Mouse (Mus musculus): ENCODE measurements around the gene Pde2a.

Gene Pde2a

DNA sequence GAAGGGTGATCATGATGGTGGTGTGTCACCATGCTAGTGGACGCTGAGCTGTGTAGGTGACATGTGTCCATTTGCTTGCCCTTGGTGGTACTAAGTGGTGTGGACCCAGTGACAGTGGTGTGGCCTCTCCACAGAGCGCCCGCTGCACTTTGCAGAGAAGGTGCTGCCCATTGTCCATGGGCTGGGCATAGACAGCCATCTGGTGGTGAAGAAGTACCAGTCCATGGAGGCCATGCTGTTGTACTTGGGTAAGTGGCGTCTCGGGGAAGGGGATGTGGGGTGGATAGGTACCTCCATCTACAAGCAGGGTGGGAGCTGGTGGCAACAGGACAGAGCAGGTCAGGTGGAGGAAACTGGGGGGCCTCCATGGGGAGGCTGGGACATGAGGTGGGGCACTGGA lies 17.7 kb upstream of the Pde2a start:
- DNase-seq (ENCODE audit: low spot score), result no peak

DNA sequence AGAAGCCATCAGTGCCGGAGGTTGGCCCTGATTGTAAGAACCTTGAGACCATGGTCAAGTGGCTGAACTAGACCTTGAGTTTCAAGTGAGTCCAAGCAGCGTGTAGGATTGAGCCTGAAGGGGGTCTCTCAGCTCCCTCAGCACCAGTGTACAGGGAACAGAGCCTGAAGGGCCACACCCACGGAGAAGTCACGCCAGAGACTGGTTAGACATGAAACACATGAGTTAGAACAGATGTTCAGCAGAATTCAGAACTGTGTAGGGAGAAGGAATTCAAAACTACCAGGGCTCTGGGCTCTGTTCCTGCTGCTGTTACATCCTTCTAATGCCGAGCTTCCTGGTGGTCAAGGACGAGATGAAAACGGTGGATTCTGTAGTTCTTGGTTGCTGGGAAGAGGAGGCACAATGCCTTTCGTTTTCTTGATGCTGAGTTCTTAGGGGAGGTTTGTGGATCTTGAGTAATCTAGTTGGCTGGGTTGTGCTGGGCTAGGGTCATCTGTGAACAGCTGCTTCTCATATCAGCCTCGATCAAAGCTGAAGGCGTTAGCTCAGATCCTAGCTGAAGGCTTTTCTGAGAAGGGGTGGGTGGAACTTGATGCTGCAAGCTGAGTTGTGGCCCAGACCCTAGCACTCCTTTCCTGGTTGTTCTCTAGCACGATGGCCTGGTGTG lies 11.1 kb upstream of the Pde2a start, which contains the start of gene Gm45837:
Gene Gm45837, plus strand, starts transcription at position 620 of the 670 bp plus-strand sequence.
- no peak for DNase-seq (ENCODE audit: low spot score)

DNA sequence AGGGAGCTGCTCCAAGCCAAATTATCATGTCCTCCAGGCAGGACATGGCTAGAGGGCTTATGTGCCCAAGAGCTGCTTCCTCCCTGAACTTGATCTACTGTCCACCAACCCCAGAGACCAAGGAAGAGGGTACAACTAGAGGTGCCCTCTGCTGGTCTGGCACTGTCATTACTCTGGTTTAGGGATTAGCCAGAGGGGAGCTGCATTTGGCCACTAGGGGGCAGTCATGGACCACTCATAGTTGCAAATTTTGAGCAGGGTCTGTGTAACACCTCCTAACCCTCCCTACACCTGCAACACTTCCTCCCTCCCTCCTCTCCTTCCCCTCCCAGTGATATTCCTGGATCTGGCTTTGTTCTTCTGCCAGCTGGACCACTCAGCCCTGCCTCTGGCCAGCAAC lies 8.7 kb upstream of the Pde2a start:
- DNase-seq (ENCODE audit: low spot score), result peak; percentile 46

DNA sequence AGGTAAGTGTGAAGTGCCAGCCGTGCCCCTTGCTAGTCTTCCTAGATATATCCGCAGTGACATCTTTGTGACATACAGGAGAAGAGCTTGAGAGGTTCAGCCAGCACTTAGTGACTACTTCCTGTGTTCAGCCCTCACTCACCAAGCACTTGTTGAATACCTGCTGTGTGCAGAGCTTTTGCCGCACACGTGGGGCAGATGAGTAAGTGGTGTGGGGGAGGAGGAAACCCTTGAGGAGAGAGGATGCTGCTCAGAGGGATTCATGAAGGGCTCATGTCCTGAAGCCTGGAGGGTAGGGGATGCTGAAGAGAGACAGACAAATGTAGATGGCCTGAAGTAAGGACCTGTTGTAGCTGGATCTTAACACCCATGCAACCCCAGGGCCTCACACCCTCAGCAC lies 7.3 kb upstream of the Pde2a start:
- DNase-seq (ENCODE audit: low spot score), result no peak

DNA sequence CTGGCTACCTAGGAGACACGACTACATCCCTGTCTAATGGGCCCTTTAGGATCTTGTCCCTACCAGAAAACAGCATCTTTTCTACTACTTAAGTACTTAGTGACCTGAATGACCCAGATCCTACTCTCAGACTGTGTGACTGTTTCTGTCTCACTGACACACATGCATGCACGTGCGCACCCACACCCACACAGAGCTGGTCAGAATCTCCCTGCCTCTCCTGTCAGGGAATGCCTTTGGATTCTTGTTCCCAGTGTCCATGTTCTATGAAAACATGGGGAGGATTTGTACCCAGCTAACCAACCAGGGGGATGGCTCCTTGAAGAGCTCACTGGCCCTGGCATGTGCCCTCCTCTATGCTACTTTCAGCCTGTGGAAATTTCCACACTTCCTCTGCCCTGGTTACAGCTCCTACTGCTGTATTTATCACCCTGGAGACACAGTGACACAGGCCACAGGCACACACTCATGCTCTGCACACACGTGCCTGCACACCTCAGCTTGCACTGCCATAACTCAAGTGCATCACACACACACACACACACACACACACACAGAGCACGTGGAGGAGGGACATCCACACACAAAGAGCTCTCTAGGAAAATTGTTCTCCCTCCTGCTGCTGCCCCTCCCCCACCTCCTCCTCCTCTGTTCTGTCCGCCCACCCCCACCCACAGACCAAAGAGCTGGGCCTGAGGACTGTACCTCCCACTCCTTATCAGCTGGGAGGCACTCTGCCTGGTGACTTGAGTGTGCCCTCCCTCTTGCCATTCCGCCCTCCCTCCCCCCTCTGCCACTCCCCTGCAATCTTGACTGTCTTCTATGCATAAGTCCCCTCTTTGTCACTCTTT lies 6.6 kb upstream of the Pde2a start:
- DNase-seq (ENCODE audit: low spot score), result no peak

DNA sequence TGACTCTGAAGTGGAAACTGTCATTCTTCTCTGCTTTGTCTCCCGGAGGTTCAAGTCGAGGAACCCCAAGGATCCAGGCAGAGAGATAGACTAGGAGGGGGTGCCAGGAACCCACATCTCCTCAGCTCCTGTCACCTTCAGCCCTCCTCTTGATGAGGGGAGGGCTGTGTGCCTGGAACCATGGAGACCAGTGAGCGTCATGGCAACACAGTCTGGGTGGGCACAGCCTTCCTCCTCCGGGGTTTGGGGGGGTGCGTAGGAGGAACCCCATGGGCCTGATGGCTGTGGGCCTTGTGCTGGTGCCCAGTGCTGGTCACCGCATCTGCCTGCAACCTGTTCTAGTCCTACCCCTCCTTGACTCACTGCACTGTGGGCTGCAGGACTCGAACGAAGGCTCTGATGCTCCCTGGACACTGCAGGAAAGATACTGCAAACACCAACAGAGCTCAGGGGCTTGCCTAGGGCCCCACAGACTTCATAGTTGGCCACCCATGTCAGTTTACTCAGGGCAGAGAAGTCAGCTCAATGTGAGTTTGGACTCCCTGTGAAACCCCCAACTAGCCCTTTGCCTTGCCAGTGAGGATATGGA lies 5.9 kb upstream of the Pde2a start:
- DNase-seq (ENCODE audit: low spot score), result no peak

DNA sequence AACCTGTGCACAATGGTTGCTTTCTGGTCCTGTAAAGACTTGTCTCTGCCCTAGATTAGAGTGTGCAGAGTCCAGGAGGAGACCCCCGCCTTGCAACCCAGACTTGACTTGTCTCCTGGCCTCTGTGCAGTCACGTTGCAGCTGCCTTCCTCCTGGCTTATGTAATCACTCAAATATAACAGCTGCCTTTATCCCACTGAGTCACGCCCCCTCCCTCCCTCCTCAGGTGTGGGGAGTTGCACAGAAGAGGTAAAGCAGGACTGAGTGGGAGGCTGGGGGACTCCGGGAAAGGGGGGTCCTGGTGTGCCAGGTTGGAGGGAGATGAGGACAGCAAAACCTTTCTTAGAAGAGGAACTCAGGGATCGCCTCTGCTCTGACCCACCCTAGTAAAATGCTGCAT lies 5.1 kb upstream of the Pde2a start:
- no peak for DNase-seq (ENCODE audit: low spot score)

DNA sequence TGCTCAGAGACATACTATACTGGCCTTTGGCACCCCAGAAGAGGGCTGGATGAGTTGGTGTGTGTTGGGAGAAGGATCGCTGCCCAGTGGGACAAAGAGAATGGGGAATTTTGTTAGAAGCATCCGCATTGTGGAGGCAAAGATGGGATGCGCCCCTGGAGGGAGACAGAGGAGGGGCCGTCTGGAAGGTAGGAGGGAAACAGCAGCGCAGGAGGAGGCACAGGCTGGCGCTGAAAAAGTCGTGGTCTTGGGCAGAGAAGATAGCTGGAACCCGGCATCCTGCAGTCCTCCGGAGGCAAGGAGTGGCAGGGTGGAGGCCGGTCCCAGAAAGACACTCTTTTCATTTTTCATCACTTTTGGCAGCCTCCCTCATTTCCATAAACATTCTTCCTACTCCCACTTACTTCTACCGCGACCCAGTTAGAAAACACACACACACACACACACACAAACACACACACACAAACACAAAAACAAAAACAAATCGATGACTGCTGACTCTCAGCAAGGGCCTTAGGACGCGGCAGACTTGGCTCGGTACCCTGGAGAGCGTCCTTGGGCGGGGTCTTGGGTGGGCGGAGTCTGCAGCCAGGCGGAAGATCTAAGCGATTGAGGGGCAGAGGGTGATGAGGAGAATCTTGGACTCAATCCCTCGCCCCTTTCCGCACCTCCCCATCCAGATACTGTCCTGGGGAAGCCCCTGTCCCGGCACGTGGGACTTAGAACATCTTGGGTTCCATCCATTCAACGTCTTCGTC lies 2.3 kb upstream of the Pde2a start:
- DNase-seq (ENCODE audit: low spot score), result no peak

DNA sequence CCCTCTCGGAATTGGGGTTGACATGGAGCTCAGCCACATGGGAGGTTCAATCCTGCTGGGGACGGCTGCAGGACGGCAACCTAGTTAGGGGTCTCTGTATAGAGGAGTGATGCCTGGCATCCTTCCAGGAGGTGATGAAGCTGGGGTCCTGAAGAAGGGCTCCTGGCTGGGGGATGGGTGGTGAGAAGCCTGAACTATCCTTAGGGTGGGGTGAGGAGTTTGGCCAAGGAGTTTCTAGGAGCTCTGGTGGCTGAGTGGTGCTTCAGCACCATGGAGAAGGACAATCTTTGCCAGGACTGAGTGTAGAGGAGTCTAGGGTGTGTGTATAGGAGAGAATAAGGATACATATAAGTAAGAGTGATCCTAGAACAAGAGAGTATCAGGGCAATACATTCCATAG lies 578 bp downstream of the Pde2a start:
- peak; percentile 23 for DNase-seq (ENCODE audit: low spot score)

DNA sequence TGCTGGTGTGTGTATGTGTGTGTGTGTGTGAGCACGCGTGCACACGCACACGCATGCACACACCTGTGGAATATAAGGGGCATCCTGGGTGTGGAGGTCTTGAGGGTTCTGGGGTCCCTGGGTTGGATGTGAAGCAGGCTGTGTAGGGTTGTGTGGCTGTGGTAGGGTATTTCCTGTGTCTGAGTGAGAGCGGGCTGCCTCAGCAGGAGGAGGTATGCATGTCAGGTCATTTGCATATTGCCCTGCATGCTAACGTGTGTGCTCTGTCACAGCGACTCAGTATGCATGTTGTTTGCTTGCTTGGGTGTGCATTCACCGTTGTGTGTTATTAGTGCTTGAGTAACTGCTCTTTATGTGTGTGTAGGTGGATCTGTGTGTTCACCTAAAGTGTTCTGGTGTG lies 1.2 kb downstream of the Pde2a start:
- DNase-seq (ENCODE audit: low spot score), result no peak

DNA sequence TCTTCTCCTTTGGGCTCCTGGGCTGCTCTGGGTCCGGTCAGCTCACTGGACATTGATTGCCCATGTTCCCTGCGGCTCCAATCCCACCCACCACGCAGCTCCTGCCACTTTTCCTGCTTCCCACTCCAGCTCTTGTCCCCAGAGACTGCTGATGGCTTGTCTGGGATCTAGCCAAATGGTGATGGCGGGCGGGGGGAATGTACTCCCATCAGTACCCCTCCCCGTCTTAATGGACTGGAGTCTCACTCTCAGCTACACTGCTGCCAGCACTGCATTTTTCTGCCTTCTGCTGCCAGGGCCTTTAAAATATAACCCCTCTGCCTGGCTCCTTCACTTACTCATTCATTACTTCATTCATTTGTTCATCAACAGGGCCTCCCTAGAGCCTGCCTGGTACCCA lies 2.5 kb downstream of the Pde2a start:
- no peak for DNase-seq (ENCODE audit: low spot score)

DNA sequence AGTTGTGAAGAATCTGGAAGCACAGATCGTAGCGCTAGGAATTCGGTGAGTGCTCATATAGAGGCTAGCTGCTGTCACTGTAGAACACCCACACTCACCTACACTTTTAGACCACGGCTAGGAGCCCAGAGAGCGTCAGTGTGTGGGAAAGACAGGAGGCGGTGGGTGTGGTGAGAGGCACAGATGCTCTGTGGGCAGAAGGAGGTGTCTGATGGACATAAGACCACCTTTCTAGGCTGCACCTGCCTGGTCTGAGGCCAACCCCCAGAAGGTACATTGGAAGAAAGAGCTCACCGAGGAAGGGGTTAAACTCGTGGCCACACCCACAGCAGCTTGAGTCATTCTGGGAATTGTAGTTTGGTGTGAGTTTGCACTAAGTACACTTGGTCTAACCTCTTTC lies 5.2 kb downstream of the Pde2a start:
- no peak for DNase-seq (ENCODE audit: low spot score)

DNA sequence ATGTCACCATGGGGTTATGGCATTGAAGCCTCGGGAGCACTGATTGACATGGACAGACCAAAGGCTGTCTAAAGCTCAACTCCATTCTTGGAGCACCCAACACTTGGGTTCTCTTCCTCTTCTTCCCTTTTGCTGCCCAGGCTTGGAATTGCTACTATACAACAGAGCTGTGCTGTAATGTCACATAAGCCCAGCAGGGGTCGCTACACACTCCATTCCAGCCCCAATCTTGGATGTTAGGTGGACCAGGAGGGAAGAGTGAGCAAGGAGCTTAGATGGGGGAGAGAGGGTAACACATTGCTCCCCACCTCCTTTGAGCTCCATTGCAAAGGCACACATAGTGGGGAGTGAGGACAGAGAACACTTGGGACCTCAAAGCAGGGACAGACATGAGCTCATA lies 6.2 kb downstream of the Pde2a start:
- DNase-seq (ENCODE audit: low spot score), result no peak

DNA sequence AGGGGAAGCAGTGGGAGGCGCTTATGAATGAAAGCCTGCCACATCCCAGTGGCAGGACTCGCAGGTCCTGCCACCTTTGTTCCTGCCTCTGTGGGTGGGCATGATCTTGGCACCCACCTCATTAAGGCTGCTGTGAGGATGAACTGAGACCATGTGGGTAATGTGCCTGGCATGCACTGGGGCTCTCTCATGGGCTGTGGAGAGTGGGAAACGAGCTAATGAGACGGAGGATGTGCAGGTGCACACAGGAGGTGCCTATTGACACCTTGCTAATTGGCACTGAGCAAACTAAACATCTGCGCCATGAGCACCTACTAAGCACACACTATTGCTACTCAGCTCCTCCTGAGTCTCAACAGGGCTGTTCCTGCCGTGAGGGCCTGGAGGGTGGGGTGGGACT lies 13.5 kb downstream of the Pde2a start:
- no peak for DNase-seq (ENCODE audit: low spot score)

DNA sequence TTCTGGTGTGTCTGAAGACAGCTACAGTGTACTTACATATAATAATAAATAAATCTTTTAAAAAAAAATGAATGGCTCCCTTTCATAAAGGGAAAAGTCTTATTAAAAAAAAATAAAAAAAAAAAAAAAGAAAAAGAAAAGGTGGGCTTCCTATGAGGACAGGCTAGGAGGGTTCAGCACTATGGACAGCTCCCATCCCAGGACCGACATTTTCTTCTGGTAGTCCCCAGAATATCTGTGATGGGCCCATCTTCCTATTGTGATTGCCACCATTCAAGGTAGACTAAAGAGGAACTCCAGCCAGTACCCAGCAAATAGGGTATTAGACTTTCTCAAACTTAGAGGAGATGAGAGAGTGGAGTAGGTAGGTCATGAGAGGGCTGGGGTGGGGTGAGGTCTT lies 16.4 kb downstream of the Pde2a start:
- DNase-seq (ENCODE audit: low spot score), result no peak

DNA sequence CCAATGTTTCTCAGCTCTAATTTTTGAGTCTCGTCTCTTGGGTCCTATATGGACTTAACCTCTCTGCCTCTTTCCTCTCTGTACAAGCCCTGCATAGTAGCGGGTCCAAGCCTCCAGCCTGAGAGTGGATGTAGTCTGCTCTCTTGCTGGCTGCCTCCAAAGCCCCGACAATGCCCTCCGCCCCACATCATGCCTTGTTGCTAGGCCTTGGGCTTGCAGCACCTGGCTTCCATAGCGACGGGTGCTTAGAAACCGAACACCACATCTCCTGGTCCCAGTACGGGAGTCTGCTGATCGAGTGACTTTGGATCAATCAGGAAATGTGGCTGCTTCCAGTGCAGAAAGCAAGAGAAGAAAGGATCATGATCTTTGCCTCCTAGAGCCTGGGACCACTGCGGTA lies 21.6 kb downstream of the Pde2a start:
- DNase-seq (ENCODE audit: low spot score), result no peak

DNA sequence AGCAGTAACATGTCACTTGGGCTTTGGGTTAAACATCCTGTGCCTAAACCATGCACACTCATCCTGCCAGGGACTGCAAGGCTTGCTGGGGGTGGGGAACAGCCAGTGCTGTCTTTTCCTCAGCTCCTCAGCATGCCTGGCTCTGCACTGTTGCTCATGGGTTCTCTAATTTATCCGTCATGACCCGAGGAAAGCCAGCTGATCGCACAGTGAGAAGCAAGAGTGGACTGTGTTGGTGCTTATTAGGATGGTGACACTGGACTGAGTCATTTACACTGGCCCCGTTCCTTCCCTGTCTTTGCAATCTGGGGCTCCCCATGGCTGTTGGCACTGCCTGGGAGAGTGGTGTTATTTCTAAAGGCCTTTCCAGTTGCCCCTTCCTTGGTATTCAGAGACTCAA lies 22.7 kb downstream of the Pde2a start:
- no peak for DNase-seq (ENCODE audit: low spot score)

DNA sequence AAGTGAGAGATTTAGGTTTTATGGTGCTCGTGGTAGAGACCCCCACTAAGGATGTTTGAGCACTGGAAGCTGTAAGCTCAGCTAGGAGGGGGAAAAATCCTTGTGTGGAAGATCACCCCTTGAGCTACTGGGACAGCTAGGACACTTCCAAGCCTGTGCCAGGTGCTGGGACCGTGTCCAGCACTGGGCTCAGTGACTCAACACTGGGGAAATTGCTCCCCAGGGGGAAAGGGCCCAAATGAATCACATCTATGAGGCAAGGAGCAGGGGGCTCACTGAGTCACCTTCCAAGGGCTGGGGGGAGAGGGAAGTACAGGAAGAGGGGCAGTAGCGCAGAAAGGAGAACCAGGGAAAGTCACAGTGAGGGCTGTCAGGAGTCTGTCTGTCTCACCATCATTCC lies 28.4 kb downstream of the Pde2a start:
- no peak for DNase-seq (ENCODE audit: low spot score)

DNA sequence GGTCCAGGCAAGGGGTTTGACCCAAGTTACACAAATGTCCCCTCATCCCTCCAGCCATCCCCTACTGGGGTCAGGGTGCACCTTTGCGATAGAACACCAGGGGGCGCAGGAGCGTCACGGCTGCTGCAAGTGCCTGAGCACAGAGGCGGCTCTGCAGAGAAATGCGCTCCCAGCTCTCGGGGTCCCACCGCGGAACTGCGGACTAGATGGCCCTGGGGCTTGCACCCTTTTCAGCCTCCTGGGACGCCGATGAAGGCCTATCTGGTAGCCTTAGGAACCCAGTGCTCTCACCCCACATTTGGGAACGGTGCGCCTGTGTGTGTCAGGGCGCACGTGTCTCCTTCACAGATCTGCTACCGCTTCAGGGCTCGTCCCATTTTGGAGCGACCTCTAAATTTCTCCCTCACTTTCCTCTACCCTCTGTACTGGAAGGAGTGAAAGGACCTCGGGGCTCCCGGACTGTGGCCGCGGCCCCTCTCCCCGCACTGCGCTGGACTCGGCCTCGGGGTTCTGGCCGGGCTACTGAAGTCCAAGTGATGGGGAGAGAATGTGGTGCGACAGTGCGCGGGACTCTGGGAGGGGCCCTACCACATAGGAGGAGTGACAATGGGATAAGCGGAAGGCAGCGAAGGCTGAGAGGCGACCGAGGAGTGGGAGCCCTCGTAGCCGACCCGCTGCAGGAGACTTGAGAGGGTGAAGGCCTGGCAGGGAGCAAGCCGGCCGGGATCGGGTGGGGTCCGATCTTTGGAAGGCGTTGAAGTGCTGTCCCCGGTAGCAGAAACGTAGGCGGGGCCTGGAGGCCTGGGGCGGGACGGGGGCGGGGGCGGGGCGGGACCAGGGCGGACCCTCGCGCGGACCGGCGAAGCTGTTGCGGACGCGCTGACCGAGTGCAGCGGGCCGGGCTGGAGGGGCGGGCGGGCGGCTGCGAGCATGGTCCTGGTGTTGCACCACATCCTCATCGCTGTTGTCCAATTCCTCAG lies 29.2 kb downstream of the Pde2a start:
- peak; percentile 84 for DNase-seq (ENCODE audit: low spot score)

DNA sequence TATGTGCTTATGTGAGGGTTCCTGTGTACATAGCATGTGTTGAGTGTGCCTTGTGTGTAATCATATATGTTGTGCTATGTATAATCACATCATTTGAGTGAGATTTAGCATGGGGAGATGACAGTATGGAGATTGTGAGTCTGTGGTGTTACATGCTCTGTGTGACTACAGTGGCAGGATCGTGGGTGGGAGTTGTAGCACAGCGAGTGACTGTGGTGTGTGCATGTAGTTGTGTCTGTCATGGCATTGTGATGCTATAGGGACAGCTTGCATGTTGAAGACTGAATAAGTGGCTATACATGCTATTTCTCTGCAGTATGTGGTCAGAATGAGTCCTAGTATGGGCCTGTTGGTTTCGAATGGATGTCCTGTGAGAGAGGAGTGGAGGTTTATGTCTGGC lies 31.2 kb downstream of the Pde2a start:
- no peak for DNase-seq (ENCODE audit: low spot score)

DNA sequence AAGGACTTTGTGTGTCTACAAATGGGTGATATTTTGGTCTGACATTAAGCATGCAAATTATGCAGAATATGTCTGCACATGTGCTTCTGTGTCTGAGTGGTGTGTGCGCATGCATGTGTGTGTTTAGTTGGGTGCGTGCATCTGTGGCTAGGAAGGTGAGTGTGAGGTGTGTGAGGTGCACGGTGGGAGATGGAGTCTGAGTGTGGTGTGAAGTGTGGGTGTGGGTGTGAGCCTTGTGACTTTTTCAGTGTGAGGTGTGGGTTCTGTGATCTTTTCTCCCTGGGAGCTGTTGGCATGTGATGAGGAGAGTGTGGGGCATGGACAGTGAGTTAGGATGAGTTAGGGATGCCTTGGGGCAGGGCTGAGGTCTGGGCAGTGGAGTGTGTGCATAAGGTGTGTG lies 31.8 kb downstream of the Pde2a start:
- DNase-seq (ENCODE audit: low spot score), result no peak

Data from yolk sac, embryonic 10.5 days (tissue).